Mouse (Mus musculus): ENCODE results near the gene Tedc2.

DNA sequence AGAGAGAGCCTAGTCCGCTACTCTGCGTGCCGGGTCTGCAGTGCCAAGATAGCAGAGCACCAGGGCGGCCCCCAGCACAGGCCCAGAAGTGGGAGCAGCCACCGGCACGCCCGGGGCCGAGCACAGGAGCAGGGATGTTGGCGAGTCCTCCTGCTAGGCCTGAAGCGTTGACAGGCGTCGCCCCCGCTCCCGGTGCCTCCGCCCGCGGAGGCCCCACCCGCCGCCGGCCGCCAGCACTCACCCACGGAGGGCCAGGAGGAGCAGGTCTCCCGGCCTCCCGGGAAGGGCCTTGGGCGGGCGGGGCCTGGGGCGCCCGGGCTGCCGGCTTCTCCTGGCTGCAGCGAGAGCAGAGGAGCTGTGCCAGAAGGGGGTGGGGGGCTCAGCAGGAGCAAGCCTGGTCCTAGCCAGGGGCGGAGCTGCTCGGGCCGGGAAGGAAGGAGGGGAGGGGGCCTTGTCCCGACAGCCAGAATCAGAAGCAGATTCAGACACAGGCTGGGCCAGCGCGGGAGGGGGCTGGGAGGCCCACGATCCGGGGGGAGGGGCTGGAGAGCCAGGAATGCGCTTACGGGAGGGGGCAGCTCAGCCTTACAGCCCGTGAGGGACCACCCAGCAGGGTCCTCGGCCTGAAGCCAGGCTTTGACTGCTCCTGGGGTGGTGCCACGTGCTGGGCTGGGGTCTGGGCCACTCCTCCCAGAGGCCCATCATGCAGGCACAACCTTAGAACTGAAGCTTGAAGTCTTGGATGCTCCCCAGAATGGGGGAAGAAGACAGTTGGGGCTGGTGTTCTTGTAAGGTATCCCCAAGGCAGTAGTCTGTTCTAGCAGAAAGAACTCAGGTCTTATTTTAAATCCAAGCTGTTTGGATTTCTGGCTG lies 11.4 kb downstream of the Tedc2 start, which contains the start of gene Ntn3:
- TF ChIP-seq POLR2A (IDR thresholded peaks at IDR 0.05; ENCODE audit: insufficient read depth, low read length) (no peak), CTCF (IDR thresholded peaks at IDR 0.05; ENCODE audit: low read depth, low read length) (no peak), EP300 (IDR thresholded peaks at IDR 0.05; ENCODE audit: insufficient read depth, low read depth, low read length) (no peak)
